Mouse (Mus musculus): ENCODE results near the gene Clk4.

Gene Clk4

DNA sequence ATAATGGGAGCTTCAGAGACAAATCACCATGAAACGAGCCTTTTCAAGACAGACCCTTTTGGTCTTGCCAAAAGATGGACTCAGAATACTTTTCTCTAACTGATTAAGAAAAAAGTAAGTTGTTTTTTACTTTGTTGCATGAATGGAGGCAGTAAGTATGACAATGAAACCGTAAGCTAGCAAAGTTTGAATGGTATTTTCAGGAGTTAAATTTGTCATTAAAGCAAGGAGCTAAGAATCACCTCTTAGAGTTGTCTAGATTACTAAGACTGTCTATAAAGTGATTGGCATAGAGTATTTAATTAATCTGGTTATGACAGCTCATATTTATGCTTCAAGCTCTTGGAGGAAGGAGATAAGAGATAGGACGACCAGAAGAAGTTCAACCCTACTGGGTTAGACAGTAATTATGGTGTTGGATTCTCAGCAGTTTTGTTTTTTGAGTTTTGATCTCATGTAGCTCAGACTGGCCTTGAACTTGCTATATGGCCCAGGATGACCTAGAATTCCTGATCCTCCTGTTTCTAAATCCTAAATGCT lies at the start of gene Clk4:
Gene Clk4, plus strand, starts transcription at position 51 of the 540 bp plus-strand sequence.
- no peak for DNase-seq (ENCODE audit: low spot score in 2 of 2)

DNA sequence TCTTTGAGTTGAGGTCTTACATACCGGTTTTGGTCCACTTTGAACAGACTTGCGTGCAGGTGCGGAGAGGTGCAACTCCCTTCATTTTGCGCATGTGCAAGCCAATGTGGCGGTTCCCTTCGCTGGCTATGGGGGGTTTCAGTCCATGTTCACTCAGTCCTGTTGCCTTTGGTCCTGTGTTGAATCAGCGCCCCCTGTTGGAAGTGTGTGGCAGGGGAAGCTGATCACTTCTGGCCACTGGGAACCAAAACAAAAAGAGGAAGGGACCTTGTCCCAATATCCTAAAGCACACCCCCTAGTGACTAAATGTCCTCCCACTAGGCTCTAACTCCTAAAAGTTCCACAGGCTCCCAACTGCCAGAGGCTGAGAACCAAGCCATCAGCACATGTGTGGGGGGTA lies 47.5 kb upstream of the Clk4 start:
- DNase-seq (ENCODE audit: low spot score in 2 of 2), result no peak

GRCm38 (mm10) chr11:51219396-51219980 lies 42.0 kb upstream of the Clk4 start:
- no peak for DNase-seq (ENCODE audit: low spot score in 2 of 2)

DNA sequence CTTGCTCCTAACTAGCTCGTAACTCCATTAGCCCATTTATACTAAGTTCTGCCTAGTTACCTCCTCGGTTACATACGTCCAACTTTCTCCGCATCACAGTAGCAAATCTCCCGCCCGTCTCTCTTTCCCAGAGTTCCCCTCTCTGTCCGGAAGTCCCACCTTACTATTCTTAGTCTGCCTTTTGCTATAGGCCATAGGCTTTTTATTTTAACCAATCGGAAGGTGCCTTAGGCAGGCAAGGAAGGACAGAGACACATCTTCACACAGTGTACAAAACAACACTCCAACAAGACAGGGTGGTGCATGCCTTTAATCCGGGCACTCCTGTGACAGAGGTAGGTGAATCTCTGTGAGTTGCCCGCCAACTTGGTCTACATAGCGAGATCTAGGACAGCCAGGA lies 41.2 kb upstream of the Clk4 start, which contains the start of gene Gm12569:
Gene Gm12569, plus strand, starts transcription at position 166 of the 400 bp plus-strand sequence.
- no peak for DNase-seq (ENCODE audit: low spot score in 2 of 2)

GRCm38 (mm10) chr11:51227104-51227503 lies 34.4 kb upstream of the Clk4 start:
- DNase-seq (ENCODE audit: low spot score in 2 of 2), result no peak

GRCm38 (mm10) chr11:51234626-51235025 lies 26.9 kb upstream of the Clk4 start:
- no peak for DNase-seq (ENCODE audit: low spot score in 2 of 2)

GRCm38 (mm10) chr11:51242897-51243296 lies 18.6 kb upstream of the Clk4 start:
- DNase-seq (ENCODE audit: low spot score in 2 of 2), result no peak

- DNase-seq (ENCODE audit: low spot score in 2 of 2), result no peak
Measured at GRCm38 (mm10) chr11:51257006-51257405, 4.5 kb upstream of the Clk4 start.

DNA sequence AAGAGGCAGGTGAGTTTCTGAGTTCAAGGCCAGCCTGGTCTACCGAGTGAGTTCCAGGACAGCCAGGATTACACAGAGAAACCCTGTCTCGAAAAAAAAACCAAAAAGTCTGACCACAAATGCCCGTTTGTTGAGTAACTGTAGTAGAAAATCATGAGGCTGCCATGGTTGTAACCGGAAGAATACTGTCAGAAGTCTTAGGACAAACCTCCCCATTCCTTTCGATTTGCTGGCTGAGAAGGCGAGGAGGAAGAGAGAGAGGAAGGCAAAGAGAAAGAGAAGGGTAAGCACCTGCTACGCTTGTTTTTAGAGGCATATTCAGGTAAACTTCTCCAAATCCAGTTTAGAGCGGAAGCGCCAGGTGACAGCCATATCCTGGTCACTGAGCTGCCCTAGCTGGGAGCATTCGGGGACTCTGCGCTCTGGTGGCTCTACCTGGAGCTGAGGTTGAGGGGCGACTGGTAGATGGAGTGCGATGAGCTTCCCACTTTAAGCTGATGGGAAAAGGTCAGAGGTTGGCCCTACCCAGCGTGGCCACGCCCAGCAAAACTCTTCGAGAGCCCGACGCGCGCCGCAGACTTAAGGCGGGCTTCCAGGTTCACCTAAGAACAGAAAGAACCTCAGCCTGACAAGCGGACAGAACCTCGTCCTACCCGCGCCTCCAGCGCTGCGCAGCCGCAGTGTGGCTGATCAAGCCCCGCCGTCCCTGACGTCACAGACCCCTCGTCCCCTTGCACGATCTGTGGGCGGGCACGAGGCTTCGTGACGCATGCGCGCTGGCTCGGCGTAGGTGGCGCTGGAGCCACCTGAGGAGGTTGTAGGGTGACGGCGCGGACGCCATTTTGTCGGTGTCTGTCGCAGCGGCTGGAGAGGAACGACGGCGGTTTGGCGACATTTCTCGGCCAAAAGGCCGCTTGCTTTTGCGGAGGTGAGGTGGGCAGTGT lies 1.1 kb downstream of the Clk4 start, which contains the start of gene BC049762:
Gene BC049762, minus strand, starts transcription at position 705 of the 944 bp plus-strand sequence.
- peak; percentile 98 to 99 for DNase-seq (ENCODE audit: low spot score in 2 of 2)

DNA sequence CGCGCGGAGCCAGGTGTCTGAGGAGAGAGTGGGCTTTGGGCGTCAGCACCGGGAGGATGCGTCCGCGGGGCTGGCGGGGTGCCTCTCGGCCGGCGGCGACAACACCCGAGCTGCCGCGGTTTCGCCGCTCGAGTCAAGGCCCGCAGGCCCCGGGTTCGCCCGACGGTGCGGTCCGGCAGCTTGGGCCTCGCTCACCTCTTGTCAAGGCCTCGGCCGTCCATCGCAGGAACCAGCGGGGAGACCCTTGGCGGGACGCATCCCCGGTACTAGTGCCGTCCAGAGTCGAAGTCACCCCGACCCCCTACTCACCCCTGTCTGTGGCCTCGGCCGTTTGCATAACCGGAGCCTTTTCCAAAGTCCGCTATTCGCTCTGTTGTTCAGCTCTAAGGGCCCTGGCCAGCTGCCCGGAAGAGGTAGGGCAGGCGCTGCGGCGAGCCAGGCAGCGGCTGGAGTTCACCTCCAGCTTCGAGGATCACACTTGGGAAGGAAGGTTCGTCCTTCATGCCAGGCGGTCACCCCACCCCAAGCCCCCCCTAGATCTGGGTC lies 1.8 kb downstream of the Clk4 start:
- peak in 1 of 2 experiments; percentile 57 for DNase-seq (ENCODE audit: low spot score in 2 of 2)

DNA sequence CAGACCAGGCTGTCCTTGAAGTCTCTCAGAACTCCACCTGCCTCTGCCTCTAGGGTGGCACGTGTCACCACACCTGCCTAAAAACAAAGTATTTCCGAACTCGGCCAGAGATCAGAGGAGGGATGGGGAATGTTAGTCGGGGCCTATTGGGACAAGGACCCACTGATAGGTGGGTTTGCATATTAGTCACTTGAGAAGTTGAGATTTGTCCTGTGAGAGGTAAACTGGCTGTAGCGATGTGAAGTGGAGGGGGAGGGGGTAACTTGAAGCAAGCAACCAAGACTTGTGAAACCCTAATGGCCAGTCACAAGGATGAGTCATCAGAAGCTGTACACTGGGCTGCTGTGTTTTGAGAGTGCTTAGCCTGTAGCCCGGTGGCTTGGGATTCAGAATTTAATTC lies 2.8 kb downstream of the Clk4 start:
- peak; percentile 19 to 41 for DNase-seq (ENCODE audit: low spot score in 2 of 2)

- DNase-seq (ENCODE audit: low spot score in 2 of 2), result no peak
Measured at GRCm38 (mm10) chr11:51265326-51265725, 3.8 kb downstream of the Clk4 start.

- DNase-seq (ENCODE audit: low spot score in 2 of 2), result no peak
Measured at GRCm38 (mm10) chr11:51274418-51274817, 12.9 kb downstream of the Clk4 start.

DNA sequence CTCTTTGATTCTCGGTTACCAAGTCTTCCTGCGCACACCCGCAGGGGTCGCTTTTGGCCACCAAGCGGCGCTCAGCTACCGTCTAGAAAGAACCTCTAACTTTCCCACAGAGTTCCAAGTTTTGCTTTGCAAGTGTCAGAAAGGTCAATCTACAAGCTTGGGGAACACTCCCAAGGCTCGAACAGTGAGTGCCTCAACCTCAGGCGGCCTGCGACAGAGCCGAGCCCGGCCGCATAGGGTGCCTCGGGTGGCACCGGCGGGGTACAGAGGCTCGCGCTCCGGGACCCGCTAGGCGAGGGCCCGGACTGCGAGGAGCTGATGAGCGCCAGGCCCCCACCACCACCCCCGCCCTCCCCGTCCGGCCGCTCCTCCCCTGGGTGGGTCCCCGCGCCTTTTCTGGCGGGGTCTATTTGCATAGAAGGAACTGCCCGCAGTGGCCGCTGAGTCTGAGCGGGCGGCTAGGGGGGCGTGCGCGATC lies 28.1 kb downstream of the Clk4 start, which contains the start of gene Col23a1:
Gene Col23a1, plus strand, starts transcription at position 357 of the 478 bp plus-strand sequence.
- peak; percentile 66 to 68 for DNase-seq (ENCODE audit: low spot score in 2 of 2)

- peak; percentile 8 to 16 for DNase-seq (ENCODE audit: low spot score in 2 of 2)
Measured at GRCm38 (mm10) chr11:51290066-51290955, 28.8 kb downstream of the Clk4 start.

GRCm38 (mm10) chr11:51293956-51294530 lies 32.5 kb downstream of the Clk4 start:
- DNase-seq (ENCODE audit: low spot score in 2 of 2), result no peak

GRCm38 (mm10) chr11:51295742-51296141 lies 34.2 kb downstream of the Clk4 start:
- no peak for DNase-seq (ENCODE audit: low spot score in 2 of 2)

DNA sequence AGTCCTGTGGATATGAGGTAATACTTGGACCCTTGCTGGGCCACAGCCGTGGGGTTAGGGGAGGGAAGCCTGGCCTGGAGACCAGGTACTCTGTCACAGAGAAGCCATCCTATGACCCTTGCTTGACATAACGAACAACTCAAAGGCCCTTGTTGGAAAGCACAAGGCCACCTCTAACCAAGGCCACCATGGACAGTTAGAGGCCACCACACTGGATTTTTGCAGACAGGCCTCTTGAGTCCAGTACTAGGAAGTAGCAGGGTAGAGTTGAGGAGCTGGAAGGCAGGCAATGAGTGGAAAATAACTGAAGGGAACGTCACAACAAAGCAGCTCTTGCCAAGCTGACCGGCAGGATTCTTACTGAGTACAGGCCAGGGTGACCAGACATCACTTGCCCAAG lies 37.2 kb downstream of the Clk4 start:
- DNase-seq (ENCODE audit: low spot score in 2 of 2), result no peak

- no peak for DNase-seq (ENCODE audit: low spot score in 2 of 2)
Measured at GRCm38 (mm10) chr11:51302396-51302795, 40.9 kb downstream of the Clk4 start.

DNA sequence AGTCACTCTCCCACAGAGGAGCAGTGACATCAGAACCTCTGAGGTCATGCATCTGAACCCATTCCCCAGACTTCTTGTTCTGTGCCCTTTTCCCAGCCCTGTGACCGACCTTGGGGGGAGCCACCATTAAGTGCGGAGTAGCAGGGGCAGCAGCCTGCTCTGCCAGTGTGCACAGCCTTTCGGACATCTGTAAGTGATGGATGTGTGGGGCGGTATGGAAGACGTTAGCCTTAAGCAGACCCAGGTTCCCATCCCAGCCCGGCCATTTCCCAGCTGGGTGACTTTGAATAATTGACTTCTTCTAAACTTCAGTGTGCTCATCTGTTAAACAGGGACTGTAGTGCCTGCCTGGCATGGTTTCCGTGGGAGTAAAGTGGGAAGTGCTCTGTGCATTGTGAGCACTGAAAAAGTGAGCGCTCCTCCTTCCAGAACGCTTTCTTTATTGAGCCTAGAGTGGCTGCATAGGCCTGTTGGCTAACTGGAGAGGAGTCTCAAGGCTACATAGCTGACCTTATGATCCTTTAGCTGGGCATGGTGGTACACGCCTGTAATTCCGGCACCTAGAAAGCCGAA lies 42.5 kb downstream of the Clk4 start:
- DNase-seq (ENCODE audit: low spot score in 2 of 2), result no peak

All from urinary bladder, postnatal 36 days (tissue).